Mouse (Mus musculus) embryonic facial prominence, embryonic 15.5 days (tissue): ENCODE data around the gene Cmtm3. TPM values are rescaled to one million over a fixed set of nuclear protein-coding genes. Genes with fewer than 3 reads are reported as not detected.

Experiments used
- polyA plus RNA-seq: library from polyadenylated mRNA; unstranded; fragments of >200 nt; fragmentation: Nextera tagmentation; extraction: Ambion mirVana; gene quantifications from 2 replicates; pipeline ENCODE4 v1.2.1, GENCODE M21; 2015

The Cmtm3 gene
- polyA plus RNA-seq, 1 experiment from 2014 or later, result 175 TPM

Other genes starting within 250 kb of the Cmtm3 start
- 32.7 and 33.3 TPM in 2 replicates for gene Cdh5, start 237.8 kb upstream of the Cmtm3 start, polyA plus RNA-seq
- gene Bean1, start 169.0 kb upstream of the Cmtm3 start, polyA plus RNA-seq, result 2.4 and 2.6 TPM in 2 replicates
- gene Tk2, start 90.9 kb upstream of the Cmtm3 start, polyA plus RNA-seq, result 19.1 and 20.4 TPM in 2 replicates
- gene Cklf, start 88.5 kb upstream of the Cmtm3 start, polyA plus RNA-seq, result 39.4 and 49.7 TPM in 2 replicates
- gene Cmtm2a, start 46.2 kb upstream of the Cmtm3 start, polyA plus RNA-seq, result not detected in 2 replicates
- not detected in 2 replicates for gene Gm45711, start 29.3 kb upstream of the Cmtm3 start, polyA plus RNA-seq
- not detected in 2 replicates for gene Cmtm1, start 29.3 kb upstream of the Cmtm3 start, polyA plus RNA-seq
- gene Gm11020, start 17.8 kb upstream of the Cmtm3 start, polyA plus RNA-seq, result not detected in 2 replicates
- gene Cmtm2b, start 17.2 kb upstream of the Cmtm3 start, polyA plus RNA-seq, result not detected in 2 replicates
- 2.9 and 3.4 TPM in 2 replicates for gene Cmtm4, start 56.4 kb downstream of the Cmtm3 start, polyA plus RNA-seq
- gene Dync1li2, start 103.6 kb downstream of the Cmtm3 start, polyA plus RNA-seq, result 63.0 and 66.3 TPM in 2 replicates
- 0.48 and 0.55 TPM in 2 replicates for gene Terb1, start 170.5 kb downstream of the Cmtm3 start, polyA plus RNA-seq
- 91.9 and 94.5 TPM in 2 replicates for gene Nae1, start 195.2 kb downstream of the Cmtm3 start, polyA plus RNA-seq
- 1.1 and 1.2 TPM in 2 replicates for gene Car7, start 195.3 kb downstream of the Cmtm3 start, polyA plus RNA-seq